Mouse (Mus musculus): ENCODE measurements around the gene Adk. TPM values are rescaled to one million over a fixed set of nuclear protein-coding genes. Genes with fewer than 3 reads are reported as not detected.

Gene Adk
- polyA plus RNA-seq (2012; rRNA removed): 7.7 and 11.0 TPM in 2 replicates

DNA sequence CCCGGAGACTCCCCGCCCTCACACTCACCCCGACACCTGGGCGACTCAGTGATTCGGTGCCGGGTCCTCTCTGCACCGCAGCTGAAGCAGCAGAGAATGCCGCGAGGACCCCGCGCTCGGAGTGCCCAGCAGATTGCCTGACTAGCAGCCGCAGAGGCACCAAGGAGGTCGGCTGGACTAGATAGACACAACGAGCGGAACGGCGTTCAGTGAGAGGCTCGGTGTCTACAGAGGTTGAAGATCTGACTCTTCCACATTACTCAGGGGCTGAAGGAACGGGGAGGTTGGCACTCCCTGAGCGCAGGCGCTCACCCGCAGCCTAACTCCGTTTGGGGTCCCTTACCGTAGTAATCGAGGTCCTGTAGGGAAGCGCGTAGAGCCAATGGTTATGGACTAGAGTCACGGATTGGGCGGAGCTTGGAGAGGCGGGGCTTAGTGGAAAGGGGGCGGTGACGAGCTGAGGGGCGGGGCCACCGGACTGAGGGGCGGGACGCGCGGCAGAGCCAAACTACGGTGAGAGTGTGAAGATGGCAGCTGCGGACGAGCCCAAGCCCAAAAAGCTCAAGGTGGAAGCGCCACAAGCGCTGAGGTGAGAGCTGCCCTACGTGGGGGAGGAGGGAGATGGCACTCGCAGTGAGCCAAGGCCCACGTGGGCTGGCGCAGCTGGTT is at the start of gene Adk, which contains the start of gene Ap3m1:
Adk (plus strand) TSS at position 463 of the 669 bp plus-strand sequence.
Ap3m1 (minus strand) TSS at position 397 of the 669 bp plus-strand sequence.
- H3K27ac ChIP-seq (ENCODE audit: insufficient read depth, low read length): peak within 1 kb of the TSS; percentile 95
- DNase-seq (ENCODE audit: low read depth in 1 of 2, low spot score in 2 of 2): peak; percentile 89 to 94
- no peak for TF ChIP-seq CTCF (IDR thresholded peaks at IDR 0.05; ENCODE audit: extremely low read depth, insufficient read depth, insufficient read length, insufficient replicate concordance)
- peak; percentile 39 for TF ChIP-seq POLR2A (IDR thresholded peaks at IDR 0.05; ENCODE audit: low read depth, low read length)
- peak within 1 kb of the TSS; percentile 81 for H3K4me3 ChIP-seq (ENCODE audit: extremely low read depth, insufficient read depth, insufficient read length)
- no peaks in the 10 kb centered on the region for H3K4me1 ChIP-seq (ENCODE audit: control insufficient read depth, insufficient read depth, insufficient read length)
- under 1% methylated on average over 48 of the region's 48 CpGs for WGBS
- no peaks in the 10 kb centered on the region for H3K36me3 ChIP-seq (ENCODE audit: control insufficient read depth, insufficient read depth, low read length)
- no peaks in the 10 kb centered on the region for H3K27me3 ChIP-seq (ENCODE audit: control insufficient read depth, insufficient read depth, low read length)

DNA sequence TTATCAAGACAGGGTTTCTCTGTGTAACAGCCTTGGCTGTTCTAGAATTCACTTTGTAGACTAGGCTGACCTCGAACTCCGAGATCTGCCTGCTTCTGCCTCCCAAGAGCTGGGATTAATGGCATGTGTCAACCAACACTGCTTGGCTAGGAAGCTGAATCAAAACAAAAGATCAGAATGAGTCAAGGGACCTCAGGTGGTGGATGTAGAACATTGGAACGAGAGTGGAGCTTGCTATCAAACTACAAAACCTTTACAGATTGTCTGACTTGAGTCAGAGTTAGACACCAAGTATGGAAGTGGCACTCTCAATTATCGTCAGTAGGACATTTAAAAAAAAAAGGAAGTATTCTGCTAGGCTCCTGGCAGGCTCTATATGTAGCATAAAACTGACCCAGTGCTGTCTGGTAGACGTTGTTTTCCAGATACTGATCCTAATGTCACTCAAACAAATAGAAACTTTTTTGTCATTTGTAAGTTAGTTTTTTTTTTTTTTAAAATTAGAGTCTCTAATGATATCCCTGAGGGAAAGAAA is 38.5 kb upstream of the Adk start:
- Histone ChIP-seq H3K36me3 (ENCODE audit: control insufficient read depth, insufficient read depth, low read length) (peaks cover 5% of the 10 kb centered on the region), H3K4me1 (ENCODE audit: control insufficient read depth, insufficient read depth, insufficient read length) (no peaks in the 10 kb centered on the region), H3K4me3 (ENCODE audit: extremely low read depth, insufficient read depth, insufficient read length) (no peak overlapping the region), H3K27me3 (ENCODE audit: control insufficient read depth, insufficient read depth, low read length) (no peaks in the 10 kb centered on the region), H3K27ac (ENCODE audit: insufficient read depth, low read length) (no peak overlapping the region)
- 67% methylated on average over 5 of the region's 5 CpGs for WGBS
- TF ChIP-seq POLR2A (IDR thresholded peaks at IDR 0.05; ENCODE audit: low read depth, low read length): no peak
- no peak for TF ChIP-seq CTCF (IDR thresholded peaks at IDR 0.05; ENCODE audit: extremely low read depth, insufficient read depth, insufficient read length, insufficient replicate concordance)
- DNase-seq (ENCODE audit: low read depth in 1 of 2, low spot score in 2 of 2): no peak

DNA sequence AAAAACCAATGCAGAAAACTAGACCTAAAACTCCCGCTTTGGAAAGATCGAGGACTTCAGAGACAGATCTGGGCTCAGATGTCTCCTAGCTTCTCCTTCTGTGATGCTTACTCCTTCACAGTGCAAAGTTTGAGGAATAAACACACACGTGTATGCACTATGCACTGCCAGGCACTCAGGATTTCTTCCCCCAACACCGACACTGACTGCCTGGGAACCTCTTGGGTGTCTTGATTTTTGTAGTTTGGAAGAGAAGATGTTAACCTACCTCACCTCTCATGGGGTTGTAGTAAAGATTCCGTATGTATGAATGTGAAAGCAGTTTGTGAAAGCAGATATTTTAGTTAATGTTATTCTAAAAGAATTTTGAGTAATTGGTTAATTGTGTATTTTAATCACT is 34.5 kb upstream of the Adk start:
- no peaks in the 10 kb centered on the region for H3K27me3 ChIP-seq (ENCODE audit: control insufficient read depth, insufficient read depth, low read length)
- TF ChIP-seq CTCF (IDR thresholded peaks at IDR 0.05; ENCODE audit: extremely low read depth, insufficient read depth, insufficient read length, insufficient replicate concordance) (no peak), POLR2A (IDR thresholded peaks at IDR 0.05; ENCODE audit: low read depth, low read length) (no peak)
- WGBS: 94% methylated on average over 5 of the region's 5 CpGs
- H3K36me3 ChIP-seq (ENCODE audit: control insufficient read depth, insufficient read depth, low read length): peaks cover 8% of the 10 kb centered on the region; the same call in 1 of the 2 replicates
- H3K4me1 ChIP-seq (ENCODE audit: control insufficient read depth, insufficient read depth, insufficient read length): no peaks in the 10 kb centered on the region
- no peak for DNase-seq (ENCODE audit: low read depth in 1 of 2, low spot score in 2 of 2)
- no peak overlapping the region for H3K27ac ChIP-seq (ENCODE audit: insufficient read depth, low read length)
- H3K4me3 ChIP-seq (ENCODE audit: extremely low read depth, insufficient read depth, insufficient read length): no peak overlapping the region

DNA sequence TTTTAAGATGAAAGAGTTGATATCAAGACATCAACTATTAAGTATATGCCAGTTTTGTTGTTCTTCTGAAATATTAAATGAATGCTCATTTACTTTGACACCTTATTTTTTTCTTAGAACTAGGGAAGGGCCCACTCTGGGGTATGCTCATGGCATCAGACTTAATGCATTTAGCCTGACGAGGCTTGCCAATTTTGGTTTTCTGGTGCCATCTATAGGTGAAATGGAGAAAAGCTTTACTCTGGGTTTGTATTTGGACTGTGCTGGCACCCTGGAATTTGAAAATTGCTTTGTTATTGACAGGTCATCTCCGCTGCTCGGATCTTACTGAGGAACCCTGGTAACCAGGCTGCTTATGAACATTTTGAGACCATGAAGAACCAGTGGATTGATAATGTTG is 33.4 kb upstream of the Adk start:
- Histone ChIP-seq H3K4me3 (ENCODE audit: extremely low read depth, insufficient read depth, insufficient read length) (no peak overlapping the region), H3K4me1 (ENCODE audit: control insufficient read depth, insufficient read depth, insufficient read length) (no peaks in the 10 kb centered on the region), H3K27ac (ENCODE audit: insufficient read depth, low read length) (no peak overlapping the region), H3K36me3 (ENCODE audit: control insufficient read depth, insufficient read depth, low read length) (peaks cover 8% of the 10 kb centered on the region; the same call in 1 of the 2 replicates), H3K27me3 (ENCODE audit: control insufficient read depth, insufficient read depth, low read length) (no peaks in the 10 kb centered on the region)
- peak in 1 of 2 experiments; percentile 23 for DNase-seq (ENCODE audit: low read depth in 1 of 2, low spot score in 2 of 2)
- no peak for TF ChIP-seq CTCF (IDR thresholded peaks at IDR 0.05; ENCODE audit: extremely low read depth, insufficient read depth, insufficient read length, insufficient replicate concordance)
- TF ChIP-seq POLR2A (IDR thresholded peaks at IDR 0.05; ENCODE audit: low read depth, low read length): no peak
- WGBS: 64% methylated on average over 3 of the region's 3 CpGs

DNA sequence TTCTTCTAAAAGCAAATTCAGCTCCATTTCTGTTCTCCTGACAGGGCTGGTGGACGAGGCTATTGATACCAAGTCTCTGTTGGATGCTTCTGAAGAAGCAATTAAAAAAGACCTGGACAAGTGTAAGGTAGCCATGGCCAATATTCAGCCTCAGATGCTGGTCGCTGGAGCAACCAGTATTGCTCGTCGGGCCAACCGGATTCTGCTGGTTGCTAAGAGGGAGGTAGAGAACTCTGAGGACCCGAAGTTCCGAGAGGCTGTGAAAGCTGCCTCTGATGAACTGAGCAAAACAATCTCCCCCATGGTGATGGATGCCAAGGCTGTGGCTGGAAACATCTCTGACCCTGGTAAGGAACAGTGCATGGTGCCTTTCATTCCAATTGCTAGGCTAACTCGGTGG is 31.9 kb upstream of the Adk start:
- DNase-seq (ENCODE audit: low read depth in 1 of 2, low spot score in 2 of 2): no peak
- Histone ChIP-seq H3K4me3 (ENCODE audit: extremely low read depth, insufficient read depth, insufficient read length) (no peak overlapping the region), H3K27ac (ENCODE audit: insufficient read depth, low read length) (no peak overlapping the region), H3K27me3 (ENCODE audit: control insufficient read depth, insufficient read depth, low read length) (no peaks in the 10 kb centered on the region), H3K4me1 (ENCODE audit: control insufficient read depth, insufficient read depth, insufficient read length) (no peaks in the 10 kb centered on the region), H3K36me3 (ENCODE audit: control insufficient read depth, insufficient read depth, low read length) (peaks cover 10% of the 10 kb centered on the region; the same call in 1 of the 2 replicates)
- TF ChIP-seq POLR2A (IDR thresholded peaks at IDR 0.05; ENCODE audit: low read depth, low read length): no peak
- TF ChIP-seq CTCF (IDR thresholded peaks at IDR 0.05; ENCODE audit: extremely low read depth, insufficient read depth, insufficient read length, insufficient replicate concordance): no peak
- 93% methylated on average over 8 of the region's 8 CpGs for WGBS

GRCm38 (mm10) chr14:21027542-21027941 is 24.8 kb upstream of the Adk start:
- DNase-seq (ENCODE audit: low read depth in 1 of 2, low spot score in 2 of 2): no peak
- no peaks in the 10 kb centered on the region for H3K27me3 ChIP-seq (ENCODE audit: control insufficient read depth, insufficient read depth, low read length)
- TF ChIP-seq CTCF (IDR thresholded peaks at IDR 0.05; ENCODE audit: extremely low read depth, insufficient read depth, insufficient read length, insufficient replicate concordance) (no peak), POLR2A (IDR thresholded peaks at IDR 0.05; ENCODE audit: low read depth, low read length) (no peak)
- no peak overlapping the region for H3K27ac ChIP-seq (ENCODE audit: insufficient read depth, low read length)
- peaks cover 4% of the 10 kb centered on the region; the same call in 1 of the 2 replicates for H3K4me1 ChIP-seq (ENCODE audit: control insufficient read depth, insufficient read depth, insufficient read length)
- peaks cover 12% of the 10 kb centered on the region for H3K36me3 ChIP-seq (ENCODE audit: control insufficient read depth, insufficient read depth, low read length)
- H3K4me3 ChIP-seq (ENCODE audit: extremely low read depth, insufficient read depth, insufficient read length): no peak overlapping the region

Data from spleen, adult 2 months (tissue).